Mouse (Mus musculus) ovary, adult 2 months (tissue): Measurements from ENCODE around the gene Hyal2. TPM values are rescaled to one million over a fixed set of nuclear protein-coding genes. Genes with fewer than 3 reads are reported as not detected.

Experiments
- polyA plus RNA-seq: library from polyadenylated mRNA; depleted of rRNA; stranded (reverse); fragments of >200 nt; gene quantifications from 2 replicates; pipeline ENCODE4 v1.2.3, GENCODE M21; 2012; rRNA removed

Gene Hyal2
- polyA plus RNA-seq = 121 and 127 TPM in 2 replicates

GRCm38 (mm10) chr9:107567702-107568319 is at the start of gene Hyal2:
TSS of gene Hyal2 (plus strand) at chr9:107567945.

GRCm38 (mm10) chr9:107533791-107534407 is 33.8 kb upstream of the Hyal2 start, which contains the start of gene Tmem115:
TSS of gene Tmem115 (plus strand) at chr9:107533945.

GRCm38 (mm10) chr9:107541474-107542351 is 26.0 kb upstream of the Hyal2 start, which contains the start of the genes Cyb561d2 and Nprl2:
TSS of gene Cyb561d2 (minus strand) at chr9:107542193.
TSS of gene Nprl2 (plus strand) at chr9:107542226.

GRCm38 (mm10) chr9:107547026-107547425 is 20.7 kb upstream of the Hyal2 start, which contains the start of gene Zmynd10:
TSS of gene Zmynd10 (plus strand) at chr9:107547298.

GRCm38 (mm10) chr9:107551117-107551889 is 16.4 kb upstream of the Hyal2 start, which contains the start of gene Rassf1:
TSS of gene Rassf1 (plus strand) at chr9:107551555.

GRCm38 (mm10) chr9:107563029-107563581 is 4.6 kb upstream of the Hyal2 start, which contains the start of gene Tusc2:
TSS of gene Tusc2 (plus strand) at chr9:107563255.

GRCm38 (mm10) chr9:107576357-107577107 is 8.8 kb downstream of the Hyal2 start, which contains the start of gene Hyal1:
TSS of gene Hyal1 (plus strand) at chr9:107576927.

GRCm38 (mm10) chr9:107578587-107578986 is 10.8 kb downstream of the Hyal2 start, which contains the start of gene Naa80:
TSS of gene Naa80 (plus strand) at chr9:107578887.

GRCm38 (mm10) chr9:107580501-107581317 is 13.0 kb downstream of the Hyal2 start, which contains the start of gene Hyal3:
TSS of gene Hyal3 (plus strand) at chr9:107580818.

GRCm38 (mm10) chr9:107586974-107587832 is 19.5 kb downstream of the Hyal2 start, which contains the start of gene Ifrd2:
TSS of gene Ifrd2 (plus strand) at chr9:107587642.

GRCm38 (mm10) chr9:107608741-107609432 is 41.1 kb downstream of the Hyal2 start, which contains the start of gene Sema3b:
TSS of gene Sema3b (minus strand) at chr9:107609229.

Other genes starting within 250 kb of the Hyal2 start
- gene Hemk1, start 229.6 kb upstream of the Hyal2 start, polyA plus RNA-seq = 19.0 and 27.1 TPM in 2 replicates
- 0.86 and 1.1 TPM in 2 replicates for gene 6430571L13Rik, start 227.3 kb upstream of the Hyal2 start, polyA plus RNA-seq
- gene Cacna2d2, start 168.3 kb upstream of the Hyal2 start, polyA plus RNA-seq = 4.9 and 5.3 TPM in 2 replicates
- 86.5 and 92.7 TPM in 2 replicates for gene Tmem115, start 34.0 kb upstream of the Hyal2 start, polyA plus RNA-seq
- 70.4 and 85.0 TPM in 2 replicates for gene Cyb561d2, start 25.8 kb upstream of the Hyal2 start, polyA plus RNA-seq
- 31.6 and 40.4 TPM in 2 replicates for gene Nprl2, start 25.7 kb upstream of the Hyal2 start, polyA plus RNA-seq
- gene Zmynd10, start 20.6 kb upstream of the Hyal2 start, polyA plus RNA-seq = 13.6 and 15.0 TPM in 2 replicates
- 40.1 and 43.3 TPM in 2 replicates for gene Rassf1, start 16.4 kb upstream of the Hyal2 start, polyA plus RNA-seq
- gene Tusc2, start 4.7 kb upstream of the Hyal2 start, polyA plus RNA-seq = 74.2 and 84.8 TPM in 2 replicates
- 12.8 and 16.7 TPM in 2 replicates for gene Hyal1, start 9.0 kb downstream of the Hyal2 start, polyA plus RNA-seq
- gene Naa80, start 10.9 kb downstream of the Hyal2 start, polyA plus RNA-seq = 97.2 and 99.9 TPM in 2 replicates
- 1.7 and 2.0 TPM in 2 replicates for gene Hyal3, start 12.9 kb downstream of the Hyal2 start, polyA plus RNA-seq
- 62.0 and 68.5 TPM in 2 replicates for gene Ifrd2, start 19.7 kb downstream of the Hyal2 start, polyA plus RNA-seq
- gene Sema3b, start 41.3 kb downstream of the Hyal2 start, polyA plus RNA-seq = 33.8 and 37.7 TPM in 2 replicates
- gene Gnai2, start 67.4 kb downstream of the Hyal2 start, polyA plus RNA-seq = 769 and 826 TPM in 2 replicates
- gene Slc38a3, start 101.6 kb downstream of the Hyal2 start, polyA plus RNA-seq = 286 and 357 TPM in 2 replicates
- gene Gnat1, start 111.8 kb downstream of the Hyal2 start, polyA plus RNA-seq = 0.17 and 0.21 TPM in 2 replicates
- 123 and 153 TPM in 2 replicates for gene Sema3f, start 142.5 kb downstream of the Hyal2 start, polyA plus RNA-seq
- 69.0 and 96.6 TPM in 2 replicates for gene Rbm5, start 203.1 kb downstream of the Hyal2 start, polyA plus RNA-seq